Mouse (Mus musculus) lung, postnatal 0 days (tissue): ENCODE results near the gene Riox1. TPM values are rescaled to one million over a fixed set of nuclear protein-coding genes. Genes with fewer than 3 reads are reported as not detected.

Experiments used
- ATAC-seq: fragments of 200-750 bp; cut with Nextera tagmentation; 2 replicates; pipeline ENCODE4 v1.8.0; 2017; ENCODE audit warnings: moderate library complexity
- DNase-seq: peaks from one replicate; pipeline ENCODE4 v3.0.0-alpha.2; 2016; ENCODE audit warnings: low spot score
- H3K27ac ChIP-seq: fragments of 300-500 bp; sonication (generic); 2 replicates; pipeline ENCODE4 v1.5.1; 2014; ENCODE audit warnings: antibody characterized with exemption, mild to moderate bottlenecking, low read length, mixed read lengths
- H3K27me3 ChIP-seq: fragments of 300-500 bp; sonication (generic); replicated peaks from 2 replicates; pipeline ENCODE4 v1.6.1; 2014; ENCODE audit warnings: low read length, mixed read lengths; ENCODE audit not compliant: insufficient read depth
- H3K36me3 ChIP-seq: fragments of 300-500 bp; sonication (generic); 2 replicates; pipeline ENCODE4 v1.6.1; 2014; ENCODE audit warnings: low read length, mixed read lengths; ENCODE audit not compliant: insufficient read depth
- H3K4me1 ChIP-seq: fragments of 300-500 bp; sonication (generic); 2 replicates; pipeline ENCODE4 v1.6.1; 2014; ENCODE audit warnings: antibody characterized with exemption, low read depth, low read length, mixed read lengths; ENCODE audit not compliant: insufficient read depth
- H3K4me2 ChIP-seq: fragments of 300-500 bp; sonication (generic); replicated peaks from 2 replicates; pipeline ENCODE4 v1.6.1; 2014; ENCODE audit warnings: low read depth, mild to moderate bottlenecking, low read length, moderate library complexity, mixed read lengths
- H3K4me3 ChIP-seq: fragments of 300-500 bp; sonication (generic); 2 replicates; pipeline ENCODE4 v1.5.1; 2014; ENCODE audit warnings: low read depth, low read length
- H3K9ac ChIP-seq: fragments of 300-500 bp; sonication (generic); replicated peaks from 2 replicates; pipeline ENCODE4 v1.6.1; 2014; ENCODE audit warnings: low read depth, mild to moderate bottlenecking
- H3K9me3 ChIP-seq: fragments of 300-500 bp; sonication (generic); 2 replicates; pipeline ENCODE4 v1.6.1; 2016; ENCODE audit warnings: low read length, mixed read lengths
- CTCF ChIP-seq: IDR thresholded peaks from 2 replicates; pipeline ENCODE4 v1.5.1; 2016; ENCODE audit warnings: antibody characterized with exemption, mild to moderate bottlenecking
- EP300 ChIP-seq: IDR thresholded peaks from 2 replicates; pipeline ENCODE4 v1.6.1; 2016; ENCODE audit warnings: antibody characterized with exemption, mild to moderate bottlenecking, control low read depth
- WGBS: fragments of 180-500 bp; shearing (Covaris S2); extraction: QIAGEN DNeasy Blood & Tissue Kit; methylation state at CpG from one replicate; pipeline ENCODE4 v1.1.7; 2014; 5-methylcytosine and 5-hydroxymethylcytosine counted together
- polyA plus RNA-seq: library from polyadenylated mRNA; unstranded; fragments of >200 nt; fragmentation: Nextera tagmentation; extraction: Ambion mirVana; gene quantifications from 2 replicates; pipeline ENCODE4 v1.2.1, GENCODE M21; 2015

Gene Riox1
- polyA plus RNA-seq, 1 experiment from 2014 or later, result 11.7 TPM

DNA sequence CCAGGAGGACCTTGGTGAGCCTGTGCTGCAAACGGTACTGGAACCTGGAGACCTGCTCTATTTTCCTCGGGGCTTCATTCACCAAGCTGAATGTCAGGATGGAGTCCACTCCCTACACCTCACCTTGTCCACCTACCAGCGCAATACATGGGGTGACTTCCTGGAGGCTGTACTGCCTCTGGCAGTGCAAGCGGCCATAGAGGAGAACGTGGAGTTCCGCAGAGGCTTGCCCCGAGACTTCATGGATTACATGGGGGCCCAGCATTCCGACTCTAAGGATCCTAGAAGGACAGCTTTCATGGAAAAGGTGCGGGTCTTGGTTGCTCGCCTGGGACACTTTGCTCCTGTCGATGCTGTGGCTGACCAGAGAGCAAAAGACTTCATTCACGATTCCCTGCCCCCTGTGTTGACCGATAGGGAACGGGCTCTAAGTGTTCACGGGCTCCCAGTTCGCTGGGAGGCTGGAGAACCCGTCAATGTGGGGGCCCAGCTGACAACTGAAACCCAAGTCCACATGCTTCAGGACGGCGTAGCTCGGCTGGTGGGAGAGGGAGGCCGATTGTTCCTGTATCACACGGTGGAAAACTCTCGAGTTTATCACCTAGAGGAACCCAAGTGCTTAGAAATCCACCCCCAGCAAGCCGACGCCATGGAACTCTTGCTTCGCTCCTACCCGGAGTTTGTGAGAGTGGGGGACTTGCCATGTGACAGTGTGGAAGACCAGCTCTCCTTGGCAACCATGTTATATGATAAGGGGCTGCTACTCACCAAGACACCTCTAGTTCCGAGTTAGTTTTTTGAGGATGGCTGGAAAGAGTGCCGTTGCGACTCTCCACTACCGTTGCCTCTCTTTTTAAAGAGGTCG, 1.5 kb downstream of the Riox1 start:
- ATAC-seq, result no peak
- Histone ChIP-seq H3K9me3 (no peaks in the 10 kb centered on the region), H3K27me3 (no peaks in the 10 kb centered on the region), H3K27ac (no peak overlapping the region), H3K36me3 (no peaks in the 10 kb centered on the region), H3K4me3 (peak overlapping the region; percentile 78), H3K4me2 (peak overlapping the region; percentile 98), H3K9ac (no peak overlapping the region), H3K4me1 (0 out of 2 replicates have a peak, but pooled peaks cover 5% of the 10 kb centered on the region)
- TF ChIP-seq EP300, result no peak
- no peak for TF ChIP-seq CTCF
- WGBS, result 44% methylated on average over 32 of the region's 32 CpGs
- DNase-seq, result no peak

DNA sequence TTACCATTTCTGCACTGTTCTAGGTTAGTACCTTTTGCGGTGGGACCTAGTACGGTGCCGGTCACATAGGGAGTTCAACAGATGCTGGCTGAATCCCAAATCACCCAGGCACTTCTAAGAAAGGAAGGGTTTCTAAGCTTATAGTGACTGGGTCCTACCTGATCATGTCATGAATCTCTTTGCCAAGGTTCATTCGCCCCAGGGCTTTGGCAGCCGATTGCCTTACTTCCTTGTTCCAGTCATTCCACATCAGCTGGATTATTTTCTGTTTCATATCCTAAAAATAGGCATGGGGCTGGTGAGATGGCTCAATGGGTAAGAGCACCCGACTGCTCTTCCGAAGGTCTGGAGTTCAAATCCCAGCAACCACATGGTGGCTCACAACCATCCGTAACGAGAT, 7.9 kb downstream of the Riox1 start:
- no peaks in the 10 kb centered on the region for H3K9me3 ChIP-seq
- H3K27ac ChIP-seq, result no peak overlapping the region
- no peaks in the 10 kb centered on the region for H3K4me1 ChIP-seq
- no peaks in the 10 kb centered on the region for H3K27me3 ChIP-seq
- 85% methylated on average over 9 of the region's 9 CpGs for WGBS
- no peak overlapping the region for H3K4me2 ChIP-seq
- no peak for ATAC-seq
- no peaks in the 10 kb centered on the region for H3K36me3 ChIP-seq
- no peak overlapping the region for H3K9ac ChIP-seq
- TF ChIP-seq CTCF (no peak), EP300 (no peak)
- DNase-seq, result no peak
- H3K4me3 ChIP-seq, result no peak overlapping the region

DNA sequence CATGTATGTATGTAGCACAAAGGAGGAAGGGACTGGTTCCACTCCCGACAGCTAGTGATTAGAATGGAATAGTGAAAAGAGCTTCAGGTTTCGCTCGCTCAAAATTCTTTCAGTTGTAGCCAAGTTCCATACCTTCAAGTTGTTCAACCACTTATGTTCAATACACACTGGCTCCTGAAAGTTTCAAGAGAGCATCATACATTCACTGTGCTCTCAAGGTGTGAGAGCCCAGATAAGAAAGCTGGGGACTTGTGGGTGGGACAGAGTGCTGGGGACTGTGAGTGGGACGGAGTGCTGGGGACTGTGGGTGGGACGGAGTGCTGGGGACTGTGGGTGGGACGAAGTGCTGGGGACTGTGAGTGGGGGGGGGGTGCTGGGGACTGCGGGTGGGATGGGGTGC, 14.8 kb downstream of the Riox1 start:
- peak; percentile 79 for DNase-seq
- Histone ChIP-seq H3K4me2 (no peak overlapping the region), H3K9ac (no peak overlapping the region), H3K27me3 (no peaks in the 10 kb centered on the region), H3K27ac (no peak overlapping the region), H3K9me3 (no peaks in the 10 kb centered on the region), H3K4me1 (no peaks in the 10 kb centered on the region), H3K4me3 (no peak overlapping the region), H3K36me3 (no peaks in the 10 kb centered on the region)
- TF ChIP-seq CTCF, result no peak
- peak; percentile 17; the same call in 1 of the 2 replicates for TF ChIP-seq EP300
- peak; percentile 94 for ATAC-seq
- 55% methylated on average over 6 of the region's 7 CpGs for WGBS

DNA sequence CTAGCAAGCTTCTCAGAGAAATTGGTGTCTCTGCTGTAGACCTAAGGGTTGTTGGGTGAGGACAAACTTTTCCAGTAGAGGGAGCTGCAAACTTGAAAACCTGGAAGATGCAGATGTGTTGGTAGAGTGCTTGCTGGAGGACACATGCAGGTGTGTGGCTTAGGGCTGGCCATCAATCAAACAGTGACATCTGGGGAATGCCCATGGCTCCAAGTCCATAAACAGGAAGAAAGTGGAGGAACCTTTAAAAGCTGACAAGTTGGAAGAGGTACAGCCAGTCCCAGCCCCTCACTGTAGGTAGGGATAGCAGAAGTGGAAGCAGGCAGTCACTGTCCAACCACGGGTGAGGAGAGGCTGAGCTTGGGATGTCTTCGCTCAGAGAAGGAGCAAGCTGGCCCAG, 21.7 kb downstream of the Riox1 start:
- Histone ChIP-seq H3K9ac (no peak overlapping the region), H3K4me3 (no peak overlapping the region), H3K36me3 (no peaks in the 10 kb centered on the region), H3K27me3 (no peaks in the 10 kb centered on the region), H3K4me1 (no peaks in the 10 kb centered on the region), H3K9me3 (no peaks in the 10 kb centered on the region), H3K4me2 (no peak overlapping the region), H3K27ac (no peak overlapping the region)
- DNase-seq (peak; percentile 78), ATAC-seq (peak; percentile 62)
- TF ChIP-seq CTCF (peak; percentile 79), EP300 (no peak)
- 32% methylated on average over 2 of the region's 2 CpGs for WGBS

DNA sequence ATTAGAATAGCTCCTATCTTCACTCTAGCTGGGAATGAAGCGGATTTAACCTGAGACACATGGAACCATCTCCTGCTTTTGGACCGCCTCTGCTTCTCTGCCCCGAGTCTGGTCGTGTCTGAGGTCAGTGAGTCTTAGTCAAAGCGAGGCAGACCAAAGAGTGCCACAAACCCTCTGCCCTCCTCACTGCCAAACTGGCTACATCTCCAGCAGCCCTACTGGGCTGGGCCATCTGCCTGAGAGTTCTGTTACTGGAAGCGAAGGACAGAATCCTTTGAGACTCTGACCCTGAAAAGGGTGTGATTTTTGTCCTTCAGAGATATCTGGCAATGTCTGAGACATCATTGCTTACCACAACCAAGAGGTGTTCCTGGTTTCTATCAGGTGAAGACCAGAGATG, 28.5 kb downstream of the Riox1 start:
- no peaks in the 10 kb centered on the region for H3K27me3 ChIP-seq

DNA sequence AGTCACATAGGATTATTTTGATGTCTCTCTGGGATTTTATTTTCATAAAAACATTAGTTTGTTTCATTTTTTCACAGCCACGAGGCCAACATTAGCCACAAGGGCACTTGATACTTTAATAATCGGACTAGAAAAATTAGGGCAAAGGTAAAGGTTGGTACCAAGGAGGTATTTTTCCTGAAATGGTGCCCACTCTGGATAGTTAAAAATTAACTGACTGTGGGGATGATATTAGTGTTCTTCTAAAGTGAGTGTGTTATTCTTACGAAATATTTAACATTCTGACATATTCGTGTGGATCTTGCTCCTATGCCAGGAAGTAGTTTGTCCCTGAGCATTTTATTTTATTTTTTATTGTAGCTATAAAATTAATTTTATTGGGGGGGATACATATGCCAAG, 31.2 kb downstream of the Riox1 start:
- 42% methylated on average over 4 of the region's 4 CpGs for WGBS
- DNase-seq (no peak), ATAC-seq (no peak)
- Histone ChIP-seq H3K27ac (no peak overlapping the region), H3K4me1 (peaks cover 8% of the 10 kb centered on the region; the same call in 1 of the 2 replicates), H3K36me3 (no peaks in the 10 kb centered on the region), H3K9me3 (no peaks in the 10 kb centered on the region), H3K4me2 (no peak overlapping the region), H3K9ac (no peak overlapping the region), H3K4me3 (no peak overlapping the region), H3K27me3 (no peaks in the 10 kb centered on the region)
- TF ChIP-seq CTCF (no peak), EP300 (no peak)

More for the DNA sequence above, 28.5 kb downstream of the Riox1 start:
- no peak overlapping the region for H3K27ac ChIP-seq
- H3K4me2 ChIP-seq, result no peak overlapping the region
- H3K4me1 ChIP-seq, result peaks cover 5% of the 10 kb centered on the region; the same call in 1 of the 2 replicates
- DNase-seq (no peak), ATAC-seq (no peak)
- WGBS, result 94% methylated on average over 6 of the region's 6 CpGs
- no peak overlapping the region for H3K9ac ChIP-seq
- TF ChIP-seq EP300 (no peak), CTCF (no peak)
- H3K9me3 ChIP-seq, result no peaks in the 10 kb centered on the region
- H3K4me3 ChIP-seq, result no peak overlapping the region
- no peaks in the 10 kb centered on the region for H3K36me3 ChIP-seq
